Mouse (Mus musculus) c-Kit-positive CD71-positive TER-119-positive erythroid progenitor cells, embryonic 14.5 days (primary cell): Measurements from ENCODE around the gene Slc25a10.
A peak's percentile ranks its signal among the peaks of the same experiment; 100 is the strongest.

Experiments used
- DNase-seq: peaks from one replicate; pipeline ENCODE4 v3.0.0-alpha.2; 2013; ENCODE audit warnings: low spot score

The Slc25a10 gene

GRCm38 (mm10) chr11:120484265-120484981, 7.2 kb upstream of the Slc25a10 start, which contains the start of gene Mrpl12:
TSS of gene Mrpl12 (plus strand) at chr11:120484613.
- peak; percentile 86 for DNase-seq

DNA sequence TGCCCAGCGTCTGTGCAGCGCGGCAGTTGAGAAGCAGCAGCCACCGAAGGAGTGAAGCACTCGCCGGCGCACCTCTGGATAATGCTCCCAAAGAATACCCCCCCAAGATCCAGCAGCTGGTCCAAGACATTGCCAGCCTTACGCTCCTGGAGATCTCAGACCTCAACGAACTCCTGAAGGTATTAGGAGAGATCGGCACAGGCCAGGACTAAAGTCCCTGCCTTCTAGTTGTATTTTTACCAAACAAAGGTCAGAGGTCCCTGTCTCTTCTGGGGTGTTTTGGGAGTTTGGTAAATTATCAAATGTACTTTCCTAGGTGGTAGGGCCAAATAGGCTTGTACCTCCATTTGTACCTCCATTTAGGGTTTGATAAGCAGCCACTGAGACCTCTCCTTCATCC, 6.4 kb upstream of the Slc25a10 start:
- no peak for DNase-seq

DNA sequence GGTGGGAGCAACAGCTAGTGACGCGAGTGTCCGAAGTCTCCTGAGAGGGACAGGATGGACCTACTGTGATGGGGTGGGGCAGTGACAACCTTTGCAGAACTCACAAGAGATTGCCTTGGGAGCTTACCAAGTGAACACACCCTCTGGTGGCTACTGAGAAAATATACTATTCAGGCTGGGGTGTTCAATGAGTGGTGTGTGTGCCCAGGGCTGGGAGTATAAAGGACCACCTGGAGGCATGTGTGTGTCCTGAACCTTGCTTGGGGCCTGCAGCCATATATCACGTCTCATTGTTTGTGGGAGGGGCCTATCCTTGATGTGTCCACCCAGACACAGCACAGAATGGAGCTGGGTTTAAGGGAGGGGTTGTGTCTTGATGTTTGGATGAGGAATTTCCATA, 3.1 kb upstream of the Slc25a10 start:
- no peak for DNase-seq

- DNase-seq, result peak; percentile 89
These were observed 2.4 kb upstream of the Slc25a10 start for GRCm38 (mm10) chr11:120489054-120489761.

- no peak for DNase-seq
These were observed 1.2 kb upstream of the Slc25a10 start for GRCm38 (mm10) chr11:120490291-120491046.

DNA sequence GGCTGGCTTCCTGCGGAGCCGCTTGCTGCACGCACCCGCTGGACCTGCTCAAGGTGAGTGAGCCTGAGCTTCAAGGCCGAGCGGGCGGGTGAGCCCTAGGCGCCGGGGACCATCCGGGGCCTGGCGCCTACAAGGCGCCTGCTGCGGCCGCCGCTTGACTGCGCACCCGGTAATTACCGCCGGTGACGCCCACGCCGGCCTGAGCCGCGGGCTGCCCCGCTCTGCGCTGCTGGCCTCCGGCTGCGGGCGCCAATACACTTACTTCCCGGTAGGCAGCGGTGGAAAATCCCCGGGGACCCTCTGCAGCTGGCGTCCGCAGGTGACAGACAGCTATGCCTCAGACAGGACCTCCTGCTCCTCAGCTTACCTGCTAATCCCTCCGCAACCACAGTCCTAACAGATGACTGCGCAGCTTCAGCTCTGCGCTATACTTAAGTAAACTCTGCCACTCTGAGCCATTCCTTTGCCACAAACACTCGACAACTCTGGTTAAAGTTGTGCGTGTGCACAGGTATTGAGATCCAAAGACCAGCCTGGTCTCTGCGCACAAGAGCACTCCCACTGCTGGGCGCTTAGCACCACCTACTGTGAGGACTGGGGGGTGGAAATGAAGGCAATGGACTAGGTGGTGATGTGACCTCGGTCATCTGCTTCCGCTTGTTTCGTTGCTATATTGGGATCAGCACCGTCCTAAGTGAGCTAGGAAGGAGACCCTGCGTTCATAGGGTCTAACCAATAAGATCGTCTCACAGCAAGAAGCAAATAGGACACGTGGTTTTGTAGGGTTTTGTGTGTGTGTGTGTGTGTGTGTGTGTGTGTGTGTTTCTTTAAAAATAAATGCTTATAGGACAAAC, 611 bp downstream of the Slc25a10 start:
- peak; percentile 53 for DNase-seq

DNA sequence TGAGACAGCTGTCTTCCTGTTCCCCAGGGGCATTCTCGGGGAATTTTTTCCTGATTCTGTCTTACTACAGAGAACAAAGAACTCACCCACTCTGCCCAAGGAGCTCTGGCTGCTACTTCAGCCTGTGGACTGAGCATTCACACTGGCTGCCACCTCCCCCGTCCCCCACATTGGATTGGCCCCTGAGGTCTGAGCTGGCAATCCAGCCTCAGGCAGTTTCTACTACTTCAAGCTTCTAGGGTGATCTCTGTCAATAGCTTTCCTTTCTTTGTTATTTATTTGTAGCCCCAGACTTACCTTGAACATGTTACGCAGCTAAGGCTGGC, 1.2 kb downstream of the Slc25a10 start:
- DNase-seq, result no peak

DNA sequence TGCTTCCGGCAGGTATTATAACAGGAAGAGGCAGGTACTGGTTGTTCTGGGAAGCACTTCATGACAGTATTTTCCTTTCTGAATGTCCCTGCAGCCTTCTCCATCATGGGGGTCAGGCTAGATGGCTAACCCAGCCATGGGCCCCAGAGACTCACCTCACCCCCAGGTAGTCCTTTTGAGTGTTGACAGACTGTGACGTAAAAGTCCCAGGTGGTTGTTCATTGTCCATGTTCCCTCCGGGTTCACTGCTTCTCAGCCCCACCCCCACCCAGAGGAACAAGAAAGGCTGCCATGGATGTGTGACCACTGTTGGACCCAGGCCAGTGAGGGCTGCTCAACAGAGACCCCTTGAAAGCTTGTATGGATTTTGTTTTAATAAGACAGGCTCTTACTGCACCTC, 1.7 kb downstream of the Slc25a10 start:
- no peak for DNase-seq

DNA sequence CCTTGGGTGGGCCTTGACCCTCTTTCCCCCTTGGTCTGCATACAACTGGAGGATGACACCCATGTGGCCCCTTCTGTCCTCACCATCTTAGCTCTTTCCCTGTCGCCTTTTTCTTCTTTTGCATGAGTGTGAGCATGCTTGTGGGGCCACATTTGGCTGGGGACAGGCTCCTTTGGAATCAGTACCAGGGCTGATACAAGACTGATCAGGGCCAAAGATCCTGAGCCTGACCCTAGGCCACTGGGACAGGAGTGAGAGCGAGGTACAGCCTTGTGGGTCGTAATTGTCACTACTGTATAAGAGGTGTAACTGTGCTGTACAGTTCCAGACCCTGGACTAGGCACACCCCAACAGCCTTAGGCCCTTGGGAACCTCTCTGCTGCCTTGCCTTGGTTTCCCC, 2.3 kb downstream of the Slc25a10 start:
- no peak for DNase-seq

DNA sequence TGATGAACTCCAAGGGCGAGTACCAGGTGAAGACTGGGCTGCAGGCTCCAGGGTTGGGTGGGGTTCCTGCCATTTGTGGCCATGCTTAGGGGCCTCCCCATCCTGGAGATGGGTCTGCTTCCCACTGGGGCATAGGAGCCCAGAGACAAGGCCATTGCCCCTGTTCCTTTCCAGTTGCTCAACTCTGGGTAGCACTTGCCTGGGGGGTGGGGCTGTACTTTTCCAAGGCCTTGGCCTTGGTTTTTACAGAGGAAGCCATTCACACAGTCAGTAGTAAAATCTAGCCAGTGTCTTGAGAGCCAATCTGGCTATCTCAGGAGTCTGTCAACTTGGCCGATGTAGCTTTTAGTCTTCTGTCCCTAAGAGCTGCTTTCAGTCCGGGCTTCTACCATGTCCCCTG, 5.8 kb downstream of the Slc25a10 start:
- DNase-seq, result no peak

- DNase-seq, result no peak
These were observed 6.6 kb downstream of the Slc25a10 start for GRCm38 (mm10) chr11:120498226-120498625.

GRCm38 (mm10) chr11:120498891-120499290, 7.3 kb downstream of the Slc25a10 start:
- no peak for DNase-seq

- no peak for DNase-seq
These were observed 8.3 kb downstream of the Slc25a10 start for GRCm38 (mm10) chr11:120499894-120500293.

DNA sequence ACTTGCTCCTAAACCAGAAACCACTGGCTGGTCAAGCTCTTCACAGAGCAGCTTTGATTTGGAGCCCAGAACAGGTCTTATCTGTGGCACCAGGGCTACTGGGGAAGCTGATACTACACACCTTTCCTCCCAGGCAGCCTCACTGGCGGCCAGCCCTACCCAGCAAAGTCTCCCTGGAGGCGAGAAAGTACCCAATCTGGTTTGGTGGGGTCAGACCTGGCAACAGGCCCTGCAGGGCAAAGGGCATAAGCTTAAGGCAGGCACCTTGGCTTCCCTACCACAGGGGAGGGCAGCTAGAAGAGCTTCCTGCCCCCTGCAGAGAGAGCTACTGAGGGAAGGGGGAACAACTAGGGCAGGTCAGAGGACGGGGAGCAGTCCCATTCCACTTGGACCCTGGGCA, 8.7 kb downstream of the Slc25a10 start:
- DNase-seq, result no peak

DNA sequence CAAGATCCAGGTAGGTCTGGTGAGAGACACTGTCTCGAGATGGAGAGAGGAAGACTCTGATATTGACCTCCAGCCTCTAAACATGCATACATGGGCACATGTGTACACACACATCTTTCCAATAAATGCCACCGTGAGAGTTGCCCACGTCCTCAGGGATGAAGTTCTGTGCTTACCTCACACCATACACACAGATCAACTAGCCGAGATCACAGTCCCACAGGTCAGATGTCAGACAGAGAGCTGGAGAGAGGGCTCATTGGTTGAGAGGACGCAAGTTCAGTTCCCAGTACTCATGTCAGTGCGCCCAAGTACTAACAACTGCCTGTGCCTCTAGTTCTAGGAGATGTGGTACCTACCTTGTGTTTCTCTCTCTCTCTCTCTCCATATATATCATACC, 9.4 kb downstream of the Slc25a10 start:
- no peak for DNase-seq

DNA sequence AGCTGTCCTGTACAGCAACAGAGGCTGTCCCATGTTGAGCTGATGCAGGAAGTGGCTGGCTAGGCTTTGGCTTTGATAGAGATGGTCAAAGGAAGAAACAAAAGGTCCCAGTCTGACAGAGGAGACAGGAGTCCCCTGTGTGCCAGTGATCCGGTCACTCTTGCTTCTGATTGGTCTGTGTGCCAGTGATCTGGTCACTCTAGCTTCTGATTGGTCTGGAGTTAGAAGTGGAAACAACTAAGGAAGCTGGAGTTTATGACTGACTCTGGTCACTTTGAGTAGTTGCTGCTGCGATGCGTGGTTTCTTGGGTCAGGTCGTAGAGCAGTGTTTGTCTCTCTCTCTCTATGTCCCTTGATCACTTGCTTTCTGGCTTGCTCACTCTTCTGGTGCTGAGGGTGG, 10.1 kb downstream of the Slc25a10 start:
- no peak for DNase-seq

DNA sequence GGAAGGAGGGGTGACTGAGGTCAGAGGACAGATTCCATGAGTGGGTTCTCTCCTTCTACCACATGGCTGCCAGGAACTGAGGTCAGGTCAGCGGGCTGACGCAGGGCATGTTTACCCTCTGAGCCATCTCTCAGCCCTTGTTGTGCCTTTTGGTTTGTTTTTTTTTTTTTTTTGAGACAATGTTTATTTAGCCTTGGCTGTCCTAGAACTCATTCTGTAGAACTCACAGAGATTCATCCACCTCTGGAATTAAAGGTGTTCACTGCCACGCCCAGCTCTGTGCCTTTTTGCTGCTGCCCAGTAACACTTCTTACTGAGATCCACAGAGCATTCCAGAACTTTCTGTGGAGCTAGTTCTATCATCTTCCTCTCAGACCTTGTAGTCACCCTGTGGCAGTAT, 14.0 kb downstream of the Slc25a10 start:
- DNase-seq, result no peak

DNA sequence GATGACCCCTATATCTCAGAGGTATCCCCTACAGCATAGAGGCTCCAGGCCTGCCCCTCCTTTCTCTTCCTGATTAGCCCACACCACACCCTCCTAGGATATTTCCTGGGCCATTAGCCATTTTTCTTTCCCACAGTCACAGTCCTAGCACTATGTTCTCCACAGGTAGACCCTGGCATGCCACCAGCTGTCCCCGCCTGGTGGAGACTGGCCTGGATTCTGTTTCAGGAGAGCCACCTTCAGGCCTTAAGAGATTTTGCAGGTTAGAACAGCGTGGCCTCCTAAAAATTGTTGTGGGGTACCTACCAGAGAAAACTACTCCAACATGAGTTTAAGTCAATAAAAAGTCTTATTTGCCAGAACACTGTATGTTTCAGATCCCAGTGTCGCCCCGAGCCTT, 15.3 kb downstream of the Slc25a10 start:
- no peak for DNase-seq

- DNase-seq, result no peak
These were observed 16.1 kb downstream of the Slc25a10 start for GRCm38 (mm10) chr11:120507611-120508289.

GRCm38 (mm10) chr11:120508290-120508870, 16.7 kb downstream of the Slc25a10 start:
- no peak for DNase-seq

DNA sequence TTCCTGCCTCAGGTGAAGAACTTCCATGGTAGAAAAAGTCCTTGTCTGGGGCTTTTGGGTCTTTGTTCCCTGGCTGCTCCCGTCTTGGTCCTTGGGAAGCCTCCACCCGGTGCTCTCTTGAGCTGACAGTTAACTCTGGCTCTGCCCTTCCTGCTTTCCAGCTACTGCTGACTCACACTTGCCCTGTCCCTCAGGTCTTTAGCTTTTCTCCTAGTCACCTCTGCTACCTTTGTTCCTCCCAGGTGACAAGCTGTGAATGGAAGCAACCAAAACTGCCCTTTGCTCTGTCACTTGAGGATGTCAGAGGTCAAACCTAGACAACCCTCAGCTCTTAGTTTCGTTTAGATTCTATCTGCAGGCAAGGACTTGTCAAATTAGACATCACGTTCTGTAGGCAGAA, 18.3 kb downstream of the Slc25a10 start:
- no peak for DNase-seq
